Mouse (Mus musculus) heart, embryonic 10.5 days (tissue): Measurements from ENCODE around the gene Bcan. TPM values are rescaled to one million over a fixed set of nuclear protein-coding genes. Genes with fewer than 3 reads are reported as not detected.
A peak's percentile ranks its signal among the peaks of the same experiment; 100 is the strongest.

ENCODE experiments used
- DNase-seq: peaks from one replicate; pipeline ENCODE4 v3.0.0-alpha.2; 2017; ENCODE audit warnings: low spot score
- H3K27ac ChIP-seq: fragments of 300-500 bp; sonication (generic); 2 replicates; pipeline ENCODE4 v1.5.1; 2016; ENCODE audit warnings: mild to moderate bottlenecking
- H3K27me3 ChIP-seq: fragments of 300-500 bp; sonication (generic); 2 replicates; pipeline ENCODE4 v1.6.1; 2016; ENCODE audit warnings: mild to moderate bottlenecking; ENCODE audit not compliant: poor library complexity, insufficient read depth, severe bottlenecking
- H3K36me3 ChIP-seq: fragments of 300-500 bp; sonication (generic); 2 replicates; pipeline ENCODE4 v1.6.1; 2016; ENCODE audit warnings: mild to moderate bottlenecking, moderate library complexity
- H3K4me1 ChIP-seq: fragments of 300-500 bp; sonication (generic); 2 replicates; pipeline ENCODE4 v1.6.1; 2016; ENCODE audit warnings: mild to moderate bottlenecking
- H3K4me3 ChIP-seq: fragments of 300-500 bp; sonication (generic); 2 replicates; pipeline ENCODE4 v1.5.1; 2016; ENCODE audit warnings: mild to moderate bottlenecking, moderate library complexity
- H3K9me3 ChIP-seq: fragments of 300-500 bp; sonication (generic); 2 replicates; pipeline ENCODE4 v1.6.1; 2016; ENCODE audit warnings: mild to moderate bottlenecking, moderate library complexity
- WGBS: fragments of 180-500 bp; shearing (Covaris S2); methylation state at CpG from one replicate; pipeline ENCODE4 v1.1.7; 2016; 5-methylcytosine and 5-hydroxymethylcytosine counted together
- polyA plus RNA-seq: library from polyadenylated mRNA; unstranded; fragments of >200 nt; fragmentation: Nextera tagmentation; extraction: Ambion mirVana; gene quantifications from 2 replicates; pipeline ENCODE4 v1.2.1, GENCODE M21; 2016

The Bcan gene
- polyA plus RNA-seq, 1 experiment from 2014 or later, result 0.05 TPM

- Histone ChIP-seq H3K27me3 (peaks cover 10% of the 10 kb centered on the region; the same call in 1 of the 2 replicates), H3K36me3 (0 out of 2 replicates have a peak, but pooled peaks cover 5% of the 10 kb centered on the region), H3K4me3 (no peak overlapping the region), H3K4me1 (peaks cover 33% of the 10 kb centered on the region), H3K27ac (peak overlapping the region; percentile 72), H3K9me3 (no peaks in the 10 kb centered on the region)
- 15% methylated on average over 4 of the region's 4 CpGs for WGBS
- DNase-seq, result no peak
These were observed 41.6 kb downstream of the Bcan start for GRCm38 (mm10) chr3:87958476-87958875.

- DNase-seq, result no peak
- 18% methylated on average over 1 of the region's 1 CpGs for WGBS
- Histone ChIP-seq H3K4me3 (no peak overlapping the region), H3K4me1 (peaks cover 36% of the 10 kb centered on the region), H3K9me3 (no peaks in the 10 kb centered on the region), H3K27ac (peak overlapping the region; percentile 72), H3K27me3 (peaks cover 10% of the 10 kb centered on the region; the same call in 1 of the 2 replicates), H3K36me3 (0 out of 2 replicates have a peak, but pooled peaks cover 5% of the 10 kb centered on the region)
These were observed 42.0 kb downstream of the Bcan start for GRCm38 (mm10) chr3:87958056-87958455.

GRCm38 (mm10) chr3:87952440-87952839 lies 47.6 kb downstream of the Bcan start:
- peaks cover 52% of the 10 kb centered on the region for H3K27me3 ChIP-seq
- H3K4me3 ChIP-seq, result peak overlapping the region; percentile 60
- H3K4me1 ChIP-seq, result peaks cover 53% of the 10 kb centered on the region
- DNase-seq, result peak; percentile 89
- 0% methylated on average over 5 of the region's 5 CpGs for WGBS
- H3K27ac ChIP-seq, result peak overlapping the region; percentile 84
- H3K36me3 ChIP-seq, result 0 out of 2 replicates have a peak, but pooled peaks cover 5% of the 10 kb centered on the region
- H3K9me3 ChIP-seq, result no peaks in the 10 kb centered on the region

GRCm38 (mm10) chr3:87951946-87952345 lies 48.1 kb downstream of the Bcan start:
- peak overlapping the region; percentile 84 for H3K27ac ChIP-seq

GRCm38 (mm10) chr3:87949955-87950515 lies 50.0 kb downstream of the Bcan start:
- Histone ChIP-seq H3K36me3 (0 out of 2 replicates have a peak, but pooled peaks cover 5% of the 10 kb centered on the region), H3K9me3 (no peaks in the 10 kb centered on the region), H3K4me1 (peaks cover 76% of the 10 kb centered on the region), H3K4me3 (peak overlapping the region; percentile 62), H3K27ac (peak overlapping the region; percentile 79), H3K27me3 (peaks cover 70% of the 10 kb centered on the region)
- no peak for DNase-seq
- 10% methylated on average over 13 of the region's 13 CpGs for WGBS

More at GRCm38 (mm10) chr3:87951946-87952345, 48.1 kb downstream of the Bcan start:
- Histone ChIP-seq H3K36me3 (0 out of 2 replicates have a peak, but pooled peaks cover 5% of the 10 kb centered on the region), H3K9me3 (no peaks in the 10 kb centered on the region), H3K27me3 (peaks cover 57% of the 10 kb centered on the region), H3K4me1 (peaks cover 58% of the 10 kb centered on the region), H3K4me3 (peak overlapping the region; percentile 60)
- 7% methylated on average over 12 of the region's 12 CpGs for WGBS
- no peak for DNase-seq

- peak overlapping the region; percentile 79 for H3K27ac ChIP-seq
These were observed 50.6 kb downstream of the Bcan start for GRCm38 (mm10) chr3:87949266-87949954.

GRCm38 (mm10) chr3:87948378-87949265 lies 51.4 kb downstream of the Bcan start, which contains the start of gene Crabp2:
Gene Crabp2 (plus strand): TSS chr3:87948666.
- Histone ChIP-seq H3K36me3 (no peaks in the 10 kb centered on the region), H3K9me3 (no peaks in the 10 kb centered on the region), H3K27ac (peak within 1 kb of the TSS; percentile 79), H3K4me1 (peaks cover 84% of the 10 kb centered on the region), H3K4me3 (peak within 1 kb of the TSS; percentile 62), H3K27me3 (peaks cover 75% of the 10 kb centered on the region)
- 2% methylated on average over 35 of the region's 35 CpGs for WGBS
- peak; percentile 74 for DNase-seq

More at GRCm38 (mm10) chr3:87949266-87949954, 50.6 kb downstream of the Bcan start:
- WGBS, result 8% methylated on average over 16 of the region's 16 CpGs
- DNase-seq, result no peak
- H3K4me1 ChIP-seq, result peaks cover 83% of the 10 kb centered on the region
- peaks cover 75% of the 10 kb centered on the region for H3K27me3 ChIP-seq
- H3K9me3 ChIP-seq, result no peaks in the 10 kb centered on the region
- 0 out of 2 replicates have a peak, but pooled peaks cover 4% of the 10 kb centered on the region for H3K36me3 ChIP-seq
- peak overlapping the region; percentile 62 for H3K4me3 ChIP-seq

- H3K27ac ChIP-seq, result peak overlapping the region; percentile 79
- peaks cover 78% of the 10 kb centered on the region for H3K4me1 ChIP-seq
- no peaks in the 10 kb centered on the region for H3K9me3 ChIP-seq
- no peaks in the 10 kb centered on the region for H3K36me3 ChIP-seq
- under 1% methylated on average over 17 of the region's 17 CpGs for WGBS
- H3K27me3 ChIP-seq, result peaks cover 69% of the 10 kb centered on the region
- H3K4me3 ChIP-seq, result peak overlapping the region; percentile 62
- DNase-seq, result no peak
These were observed 52.2 kb downstream of the Bcan start for GRCm38 (mm10) chr3:87947811-87948199.

GRCm38 (mm10) chr3:87947056-87947810 lies 52.8 kb downstream of the Bcan start:
- peaks cover 69% of the 10 kb centered on the region for H3K27me3 ChIP-seq
- WGBS, result 2% methylated on average over 26 of the region's 26 CpGs
- H3K9me3 ChIP-seq, result no peaks in the 10 kb centered on the region
- H3K27ac ChIP-seq, result peak overlapping the region; percentile 79
- H3K4me1 ChIP-seq, result peaks cover 72% of the 10 kb centered on the region
- H3K36me3 ChIP-seq, result peaks cover 5% of the 10 kb centered on the region
- DNase-seq, result no peak
- peak overlapping the region; percentile 62 for H3K4me3 ChIP-seq

- peak overlapping the region; percentile 62 for H3K4me3 ChIP-seq
These were observed 53.5 kb downstream of the Bcan start for GRCm38 (mm10) chr3:87946541-87946860.

GRCm38 (mm10) chr3:87945781-87946540 lies 54.1 kb downstream of the Bcan start:
- peaks cover 17% of the 10 kb centered on the region for H3K36me3 ChIP-seq
- DNase-seq, result no peak
- H3K4me3 ChIP-seq, result no peak overlapping the region
- peaks cover 62% of the 10 kb centered on the region for H3K4me1 ChIP-seq
- H3K27me3 ChIP-seq, result peaks cover 57% of the 10 kb centered on the region
- no peaks in the 10 kb centered on the region for H3K9me3 ChIP-seq
- WGBS, result 25% methylated on average over 12 of the region's 12 CpGs
- H3K27ac ChIP-seq, result peak overlapping the region; percentile 79

More at GRCm38 (mm10) chr3:87946541-87946860, 53.5 kb downstream of the Bcan start:
- peak overlapping the region; percentile 79 for H3K27ac ChIP-seq
- no peaks in the 10 kb centered on the region for H3K9me3 ChIP-seq
- H3K27me3 ChIP-seq, result peaks cover 62% of the 10 kb centered on the region
- 44% methylated on average over 1 of the region's 1 CpGs for WGBS
- no peak for DNase-seq
- H3K36me3 ChIP-seq, result peaks cover 12% of the 10 kb centered on the region
- H3K4me1 ChIP-seq, result peaks cover 65% of the 10 kb centered on the region
